Mouse (Mus musculus) CH12.LX (cell line): ENCODE results near the gene Mal. TPM values are rescaled to one million over a fixed set of nuclear protein-coding genes. Genes with fewer than 3 reads are reported as not detected.
A peak's percentile ranks its signal among the peaks of the same experiment; 100 is the strongest.

Experiments
- DNase-seq: peaks from one replicate; pipeline ENCODE4 v3.0.0-alpha.2; 2013; ENCODE audit errors: extremely low read depth
- H3K27ac ChIP-seq: 2 replicates; pipeline ENCODE4 v1.5.1; 2012; ENCODE audit warnings: low read depth, mild to moderate bottlenecking, control low read depth, moderate library complexity; ENCODE audit not compliant: insufficient read depth
- H3K27me3 ChIP-seq: replicated peaks from 2 replicates; pipeline ENCODE3; 2012; ENCODE audit warnings: inconsistent platforms
- H3K36me3 ChIP-seq, 2 experiments: replicated peaks in 1 of 2; 2 replicates each; pipeline versions ENCODE3 to v1.6.1; 2012; ENCODE audit warnings: inconsistent platforms in 1 of 2, low read length in 1 of 2, mild to moderate bottlenecking in 1 of 2, mixed read lengths in 1 of 2, moderate library complexity in 1 of 2; ENCODE audit not compliant: control insufficient read depth in 1 of 2, insufficient read depth in 1 of 2
- H3K4me1 ChIP-seq, 2 experiments: 2 replicates each; pipeline ENCODE4 v1.6.1; 2012; ENCODE audit warnings: inconsistent platforms in 1 of 2, moderate library complexity in 1 of 2; ENCODE audit not compliant: insufficient read depth in 2 of 2, control insufficient read depth in 1 of 2
- H3K4me2 ChIP-seq: 2 replicates; pipeline ENCODE4 v1.6.1; 2012; ENCODE audit warnings: low read depth, mild to moderate bottlenecking, control low read depth; ENCODE audit not compliant: poor library complexity, insufficient read depth, severe bottlenecking
- H3K4me3 ChIP-seq, 3 experiments: fragments of 150-350 bp in 1 of 3; sonication (generic) in 1 of 3; replicated peaks in 1 of 3; 2 replicates each; pipeline versions ENCODE3 to v1.5.1; 2011 to 2012; ENCODE audit warnings: low read depth in 2 of 3, low read length in 2 of 3, mild to moderate bottlenecking in 2 of 3, moderate library complexity in 2 of 3, control low read depth in 1 of 3, improper control_type of control experiment in 1 of 3, inconsistent platforms in 1 of 3, mixed read lengths in 1 of 3; ENCODE audit not compliant: poor library complexity in 1 of 3
- H3K79me2 ChIP-seq: replicated peaks from 2 replicates; pipeline ENCODE4 v1.6.1; 2012; ENCODE audit warnings: mild to moderate bottlenecking, moderate library complexity; ENCODE audit not compliant: control insufficient read depth, poor library complexity, insufficient read depth, severe bottlenecking; ENCODE audit errors: extremely low read depth
- H3K9ac ChIP-seq: 2 replicates; pipeline ENCODE4 v1.6.1; 2012; ENCODE audit warnings: low read depth, mild to moderate bottlenecking, control low read depth, moderate library complexity; ENCODE audit not compliant: insufficient read depth
- H3K9me3 ChIP-seq: replicated peaks from 2 replicates; pipeline ENCODE3; 2012; ENCODE audit warnings: low read length, inconsistent platforms, mixed read lengths
- BHLHE40 ChIP-seq: IDR thresholded peaks from 2 replicates; pipeline ENCODE4 v1.6.1; 2011; ENCODE audit warnings: mild to moderate bottlenecking, low read depth, low read length, improper control_type of control experiment
- CHD1 ChIP-seq: IDR thresholded peaks from 2 replicates; pipeline ENCODE4 v1.6.1; 2012; ENCODE audit warnings: low read depth, low read length, improper control_type of control experiment, inconsistent platforms
- CTCF ChIP-seq, 2 experiments: IDR thresholded peaks in 1 of 2; conservative IDR thresholded peaks in 1 of 2; 2 replicates each; pipeline ENCODE4 v1.5.1; 2011 to 2012; ENCODE audit warnings: low read depth in 2 of 2, low read length in 2 of 2, improper control_type of control experiment in 1 of 2, inconsistent platforms in 1 of 2, mild to moderate bottlenecking in 1 of 2, moderate library complexity in 1 of 2
- E2F4 ChIP-seq: IDR thresholded peaks from 2 replicates; pipeline ENCODE4 v1.6.1; 2011; ENCODE audit warnings: low read depth, low read length, improper control_type of control experiment; ENCODE audit not compliant: insufficient replicate concordance
- ELF1 ChIP-seq: IDR thresholded peaks from 2 replicates; pipeline ENCODE4 v1.6.1; 2014; ENCODE audit warnings: low read depth, mild to moderate bottlenecking, inconsistent platforms, low read length, improper control_type of control experiment
- EP300 ChIP-seq: IDR thresholded peaks from 2 replicates; pipeline ENCODE4 v1.6.1; 2011; ENCODE audit warnings: low read length, improper control_type of control experiment
- GABPA ChIP-seq: IDR thresholded peaks from 2 replicates; pipeline ENCODE4 v1.6.1; 2012; ENCODE audit warnings: low read depth, low read length, improper control_type of control experiment, inconsistent platforms; ENCODE audit not compliant: insufficient replicate concordance
- HCFC1 ChIP-seq: IDR thresholded peaks from 2 replicates; pipeline ENCODE4 v1.6.1; 2012; ENCODE audit warnings: low read depth, mild to moderate bottlenecking, inconsistent platforms, low read length, improper control_type of control experiment
- IRF4 ChIP-seq: IDR thresholded peaks from 2 replicates; pipeline ENCODE4 v1.6.1; 2014; ENCODE audit warnings: low read depth, mild to moderate bottlenecking, inconsistent platforms, low read length, improper control_type of control experiment
- JUN ChIP-seq: IDR thresholded peaks from 2 replicates; pipeline ENCODE4 v1.6.1; 2011; ENCODE audit warnings: low read depth, mild to moderate bottlenecking, low read length, improper control_type of control experiment, moderate library complexity; ENCODE audit not compliant: insufficient read depth
- JUND ChIP-seq: conservative IDR thresholded peaks from 2 replicates; pipeline ENCODE4 v1.6.1; 2011; ENCODE audit warnings: low read depth, low read length, improper control_type of control experiment
- KAT2A ChIP-seq: IDR thresholded peaks from 2 replicates; pipeline ENCODE4 v1.6.1; 2012; ENCODE audit warnings: low read length, improper control_type of control experiment, inconsistent platforms; ENCODE audit not compliant: insufficient replicate concordance
- MAZ ChIP-seq: IDR thresholded peaks from 2 replicates; pipeline ENCODE4 v1.6.1; 2012; ENCODE audit warnings: low read depth, mild to moderate bottlenecking, inconsistent platforms, low read length, improper control_type of control experiment, moderate library complexity
- MEF2A ChIP-seq: IDR thresholded peaks from 2 replicates; pipeline ENCODE4 v1.6.1; 2014; ENCODE audit warnings: low read depth, mild to moderate bottlenecking, inconsistent platforms, low read length, improper control_type of control experiment, borderline replicate concordance
- MYC ChIP-seq: IDR thresholded peaks from 2 replicates; pipeline ENCODE4 v1.6.1; 2011; ENCODE audit warnings: low read depth, mild to moderate bottlenecking, improper control_type of control experiment, low read length
- NELFE ChIP-seq: IDR thresholded peaks from 2 replicates; pipeline ENCODE4 v1.6.1; 2011; ENCODE audit warnings: low read depth, low read length, improper control_type of control experiment
- POLR2A ChIP-seq: IDR thresholded peaks from 2 replicates; pipeline ENCODE4 v1.6.1; 2011; ENCODE audit warnings: low read depth, mild to moderate bottlenecking, improper control_type of control experiment, low read length
- POLR2AphosphoS2 ChIP-seq: IDR thresholded peaks from 2 replicates; pipeline ENCODE4 v1.6.1; 2011; ENCODE audit warnings: low read depth, low read length, improper control_type of control experiment
- RAD21 ChIP-seq: IDR thresholded peaks from 2 replicates; pipeline ENCODE4 v1.6.1; 2011; ENCODE audit warnings: low read depth, mild to moderate bottlenecking, low read length, improper control_type of control experiment, moderate library complexity
- RCOR1 ChIP-seq: conservative IDR thresholded peaks from 2 replicates; pipeline ENCODE4 v1.6.1; 2012; ENCODE audit warnings: low read depth, mild to moderate bottlenecking, inconsistent platforms, low read length, improper control_type of control experiment
- SIN3A ChIP-seq: IDR thresholded peaks from 2 replicates; pipeline ENCODE4 v1.6.1; 2012; ENCODE audit warnings: low read length, improper control_type of control experiment, inconsistent platforms
- SMC3 ChIP-seq: IDR thresholded peaks from 2 replicates; pipeline ENCODE4 v1.6.1; 2011; ENCODE audit warnings: low read depth, low read length, improper control_type of control experiment
- UBTF ChIP-seq: IDR thresholded peaks from 2 replicates; pipeline ENCODE4 v1.6.1; 2012; ENCODE audit warnings: low read depth, mild to moderate bottlenecking, inconsistent platforms, low read length, improper control_type of control experiment, moderate library complexity
- USF2 ChIP-seq: conservative IDR thresholded peaks from 2 replicates; pipeline ENCODE4 v1.6.1; 2011; ENCODE audit warnings: low read depth, low read length, improper control_type of control experiment
- ZC3H11A ChIP-seq: IDR thresholded peaks from 2 replicates; pipeline ENCODE4 v1.6.1; 2012; ENCODE audit warnings: low read depth, mild to moderate bottlenecking, inconsistent platforms, low read length, improper control_type of control experiment
- ZKSCAN1 ChIP-seq: IDR thresholded peaks from 2 replicates; pipeline ENCODE4 v1.6.1; 2012; ENCODE audit warnings: low read depth, inconsistent platforms, low read length, improper control_type of control experiment, borderline replicate concordance
- ZNF384 ChIP-seq: IDR thresholded peaks from 2 replicates; pipeline ENCODE4 v1.6.1; 2012; ENCODE audit warnings: low read depth, low read length, improper control_type of control experiment, inconsistent platforms
- dilution Hi-C: fragments of 300-500 bp; cut with MboI; formaldehyde crosslinking; loops from 2 replicates; pipeline ENCODE4 v1.14.3; 2020; ENCODE audit warnings: low sequenced_read_pairs; ENCODE audit not compliant: extremely low pct_unique_long_range_greater_than_20kb, extremely low pct_ligation_motif_present
- in situ Hi-C: fragments of 300-500 bp; cut with MboI; formaldehyde crosslinking; loops from 3 replicates; pipeline ENCODE4 v1.14.3; 2019; ENCODE audit warnings: low sequenced_read_pairs, low pct_ligation_motif_present, low pct_unique_long_range_greater_than_20kb, mixed read lengths
- polyA plus RNA-seq: library from polyadenylated mRNA; unstranded; fragments of >175 nt; gene quantifications from 2 replicates; pipeline ENCODE4 v1.2.1, GENCODE M21; 2012; ENCODE audit warnings: low read depth; ENCODE audit not compliant: insufficient read length
- total RNA-seq, 2 experiments: library from RNA; depleted of rRNA; stranded (reverse); fragments of 300-350 nt in 1 of 2; fragments of >200 nt in 1 of 2; gene quantifications; 2 replicates each; pipeline ENCODE4 v1.2.3; 2012 to 2014

Mal gene
- total and polyA plus RNA-seq, 3 experiments: not detected

- no peaks in the 10 kb centered on the region for H3K36me3 ChIP-seq
- peaks cover 14% of the 10 kb centered on the region for H3K27me3 ChIP-seq
- no peaks in the 10 kb centered on the region for H3K9me3 ChIP-seq
- H3K4me2 ChIP-seq: no peak overlapping the region
- H3K4me1 ChIP-seq: 0 out of 4 replicates have a peak, but pooled peaks cover 0 to under 1% of the 10 kb centered on the region in 2 experiments
- DNase-seq: peak; percentile 48
- H3K9ac ChIP-seq: no peak overlapping the region
- in situ Hi-C loops: no loop called here
- no peaks in the 10 kb centered on the region for H3K79me2 ChIP-seq
- dilution Hi-C loops: no loop called here
- TF ChIP-seq JUN (no peak), GABPA (no peak), USF2 (no peak), ELF1 (no peak), MYC (no peak), HCFC1 (no peak), EP300 (no peak), E2F4 (no peak), ZC3H11A (peak; percentile 26; the same call in 1 of the 2 replicates), SMC3 (peak; percentile 80), MAZ (0 out of 2 replicates have a peak, but pooled peaks have one; percentile 31), KAT2A (no peak), UBTF (no peak), ZKSCAN1 (no peak), JUND (no peak), ZNF384 (peak; percentile 30; the same call in 1 of the 2 replicates), CTCF (conservative IDR thresholded peaks at IDR 0.05 in 1 of 2, IDR thresholded peaks at IDR 0.05 in 1 of 2; ENCODE audit: low read depth in 2 of 2, low read length in 2 of 2) (peak; percentile 64 to 86), RAD21 (peak; percentile 80), RCOR1 (no peak), IRF4 (peak; percentile 30; the same call in 1 of the 2 replicates), NELFE (no peak)
- TF ChIP-seq, all 38 proteins: peak for 7
- Histone ChIP-seq H3K27ac (no peak overlapping the region), H3K4me3 (no peak overlapping the region)
Measured at GRCm38 (mm10) chr2:127667843-127668506, 11.5 kb upstream of the Mal start.

- Histone ChIP-seq H3K4me2 (no peak overlapping the region), H3K27me3 (peaks cover 14% of the 10 kb centered on the region), H3K4me3 (no peak overlapping the region), H3K9me3 (no peaks in the 10 kb centered on the region), H3K9ac (no peak overlapping the region), H3K79me2 (no peaks in the 10 kb centered on the region), H3K4me1 (peaks cover 0 to 9% of the 10 kb centered on the region in 2 experiments; a peak in 1 of 4 replicates)
- in situ Hi-C loops: no loop called here
- no peak for TF ChIP-seq KAT2A
- no peak for TF ChIP-seq JUND
- no peak for TF ChIP-seq POLR2AphosphoS2
- TF ChIP-seq POLR2A: no peak
- no peak for TF ChIP-seq ELF1
- TF ChIP-seq SIN3A: no peak
- TF ChIP-seq SMC3: no peak
- TF ChIP-seq IRF4: no peak
- no peak for TF ChIP-seq CHD1
- no peak for TF ChIP-seq MEF2A
- no peak for TF ChIP-seq BHLHE40
- TF ChIP-seq MYC: no peak
- TF ChIP-seq, all 38 proteins: peak for 0
- DNase-seq: no peak
- Histone ChIP-seq H3K36me3 (no peaks in the 10 kb centered on the region), H3K27ac (no peak overlapping the region)
- dilution Hi-C loops: no loop called here
Measured at GRCm38 (mm10) chr2:127667015-127667414, 10.5 kb upstream of the Mal start.
